Mouse (Mus musculus) forebrain, embryonic 14.5 days (tissue): Measurements from ENCODE around the gene Gm10803. TPM values are rescaled to one million over a fixed set of nuclear protein-coding genes. Genes with fewer than 3 reads are reported as not detected.

Source experiments
- ATAC-seq: fragments of 200-750 bp; cut with Nextera tagmentation; 2 replicates; pipeline ENCODE4 v1.8.0; 2017; ENCODE audit warnings: mild to moderate bottlenecking, moderate library complexity
- DNase-seq: peaks from one replicate; pipeline ENCODE4 v3.0.0-alpha.2; 2015; ENCODE audit warnings: low spot score
- H3K27ac ChIP-seq: fragments of 300-500 bp; sonication (generic); 2 replicates; pipeline ENCODE4 v1.5.1; 2014; ENCODE audit warnings: low read depth, mild to moderate bottlenecking, control low read depth, low read length, moderate library complexity
- H3K27me3 ChIP-seq: fragments of 300-500 bp; sonication (generic); replicated peaks from 2 replicates; pipeline ENCODE4 v1.6.1; 2014; ENCODE audit warnings: low read length, control low read depth, mixed read lengths; ENCODE audit not compliant: control insufficient read depth, insufficient read depth
- H3K36me3 ChIP-seq: fragments of 300-500 bp; sonication (generic); 2 replicates; pipeline ENCODE4 v1.6.1; 2014; ENCODE audit warnings: low read length, control low read depth; ENCODE audit not compliant: control insufficient read depth, insufficient read depth
- H3K4me1 ChIP-seq: fragments of 300-500 bp; sonication (generic); 2 replicates; pipeline ENCODE4 v1.6.1; 2014; ENCODE audit warnings: antibody characterized with exemption, low read length, control low read depth; ENCODE audit not compliant: control insufficient read depth, insufficient read depth
- H3K4me2 ChIP-seq: fragments of 300-500 bp; sonication (generic); 2 replicates; pipeline ENCODE4 v1.6.1; 2014; ENCODE audit warnings: mild to moderate bottlenecking, control low read depth, low read length
- H3K4me3 ChIP-seq: fragments of 300-500 bp; sonication (generic); 2 replicates; pipeline ENCODE4 v1.5.1; 2014; ENCODE audit warnings: low read depth, low read length, control low read depth
- H3K9ac ChIP-seq: fragments of 300-500 bp; sonication (generic); 2 replicates; pipeline ENCODE4 v1.6.1; 2014; ENCODE audit warnings: mild to moderate bottlenecking, low read length, control low read depth, moderate library complexity
- H3K9me3 ChIP-seq: fragments of 300-500 bp; sonication (generic); replicated peaks from 2 replicates; pipeline ENCODE4 v1.6.1; 2016; ENCODE audit warnings: low read length, control low read depth, mixed read lengths; ENCODE audit not compliant: control insufficient read depth
- WGBS: fragments of 180-500 bp; shearing (Covaris S2); extraction: QIAGEN DNeasy Blood & Tissue Kit; methylation state at CpG from one replicate; pipeline ENCODE4 v1.1.7; 2014; 5-methylcytosine and 5-hydroxymethylcytosine counted together
- polyA plus RNA-seq: library from polyadenylated mRNA; unstranded; fragments of >200 nt; fragmentation: Nextera tagmentation; extraction: Ambion mirVana; gene quantifications from 2 replicates; pipeline ENCODE4 v1.2.1, GENCODE M21; 2014

Gm10803 gene
- polyA plus RNA-seq, 1 experiment from 2014 or later, result not detected

GRCm38 (mm10) chr2:93533891-93534290 is 26.5 kb upstream of the Gm10803 start:
- peaks cover 8% of the 10 kb centered on the region; the same call in 1 of the 2 replicates for H3K4me1 ChIP-seq
- H3K27me3 ChIP-seq, result no peaks in the 10 kb centered on the region
- no peak overlapping the region for H3K27ac ChIP-seq
- no peak overlapping the region for H3K4me2 ChIP-seq
- DNase-seq (no peak), ATAC-seq (no peak)
- no peaks in the 10 kb centered on the region for H3K9me3 ChIP-seq
- 98% methylated on average over 7 of the region's 7 CpGs for WGBS
- no peak overlapping the region for H3K9ac ChIP-seq
- H3K36me3 ChIP-seq, result no peaks in the 10 kb centered on the region
- no peak overlapping the region for H3K4me3 ChIP-seq

DNA sequence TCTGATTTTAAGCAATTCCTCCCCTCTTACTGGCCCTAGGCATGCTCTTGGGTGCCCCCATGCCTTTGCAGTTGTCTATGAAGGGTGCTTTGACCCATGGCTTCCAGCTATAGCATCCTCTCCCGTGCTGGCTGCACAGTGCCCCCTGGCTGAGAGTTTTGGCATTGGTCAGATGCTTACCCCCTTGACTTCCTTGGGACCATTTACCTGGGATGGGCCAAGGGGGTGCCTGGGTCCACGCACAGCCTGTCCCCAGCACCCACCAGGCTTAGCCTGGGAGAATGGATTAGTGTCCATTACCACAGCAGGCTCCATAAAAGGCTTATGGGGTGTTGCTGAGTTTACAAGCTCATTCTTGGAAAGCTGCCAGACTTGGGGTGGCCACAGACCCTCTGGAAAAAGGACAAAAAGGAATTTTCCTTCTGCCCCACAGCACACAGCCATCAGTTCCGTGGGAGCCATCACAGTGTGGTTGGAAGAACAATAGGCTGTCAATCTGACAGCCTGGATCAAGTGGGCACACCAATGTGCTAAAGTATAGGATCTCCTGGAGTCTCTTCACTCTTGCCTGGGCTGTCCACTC is 22.9 kb upstream of the Gm10803 start:
- Histone ChIP-seq H3K36me3 (no peaks in the 10 kb centered on the region), H3K9ac (no peak overlapping the region), H3K4me2 (no peak overlapping the region), H3K4me3 (no peak overlapping the region), H3K9me3 (no peaks in the 10 kb centered on the region), H3K27me3 (no peaks in the 10 kb centered on the region), H3K4me1 (peaks cover 8% of the 10 kb centered on the region; the same call in 1 of the 2 replicates), H3K27ac (no peak overlapping the region)
- ATAC-seq (no peak), DNase-seq (peak; percentile 37)
- 35% methylated on average over 3 of the region's 3 CpGs for WGBS

DNA sequence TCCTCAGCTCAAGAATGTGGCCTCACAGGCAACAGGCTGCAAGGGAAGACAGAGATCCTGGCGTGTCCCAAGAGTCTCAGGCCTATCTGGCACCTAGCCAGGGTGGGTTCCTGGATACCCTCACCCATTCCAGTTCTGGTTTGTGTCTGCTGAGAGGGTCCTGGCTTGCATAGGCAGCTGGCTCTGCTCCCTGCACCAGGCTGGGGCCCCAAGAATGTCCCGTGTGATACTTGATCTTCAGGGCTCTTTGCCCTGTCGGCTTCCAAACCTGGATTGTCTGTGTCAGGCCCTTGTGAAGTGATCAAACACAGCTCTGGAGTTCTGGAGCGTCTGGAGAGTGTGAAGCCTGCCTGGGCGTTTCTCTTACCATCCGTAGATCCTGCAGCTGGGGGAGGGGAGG is 22.2 kb upstream of the Gm10803 start:
- H3K27ac ChIP-seq, result no peak overlapping the region
- peaks cover 8% of the 10 kb centered on the region; the same call in 1 of the 2 replicates for H3K4me1 ChIP-seq
- H3K9me3 ChIP-seq, result no peaks in the 10 kb centered on the region
- no peak overlapping the region for H3K4me2 ChIP-seq
- H3K36me3 ChIP-seq, result no peaks in the 10 kb centered on the region
- no peak overlapping the region for H3K4me3 ChIP-seq
- H3K27me3 ChIP-seq, result no peaks in the 10 kb centered on the region
- DNase-seq, result peak; percentile 17
- ATAC-seq, result no peak
- no peak overlapping the region for H3K9ac ChIP-seq
- WGBS, result 41% methylated on average over 6 of the region's 6 CpGs

DNA sequence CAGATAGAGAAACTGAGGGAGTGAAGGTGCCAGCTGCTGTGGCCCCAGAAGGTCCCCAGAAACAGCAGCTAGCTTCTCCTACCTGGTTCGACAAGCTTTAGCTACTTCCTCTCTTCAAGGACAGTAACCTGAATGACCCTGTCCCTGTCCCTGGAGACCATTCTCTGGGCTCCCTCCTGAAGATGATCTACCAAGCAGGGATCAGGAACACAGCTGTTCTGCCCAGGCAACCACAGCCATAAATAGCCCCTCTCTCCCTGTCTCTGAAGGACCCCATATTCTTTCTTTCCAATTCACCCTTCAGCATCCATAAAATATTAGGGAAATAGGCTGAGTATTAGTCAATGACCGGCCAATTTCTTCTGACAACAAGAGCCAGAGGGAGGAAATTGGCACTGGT is 18.6 kb upstream of the Gm10803 start:
- H3K4me1 ChIP-seq, result peaks cover 8% of the 10 kb centered on the region; the same call in 1 of the 2 replicates
- H3K36me3 ChIP-seq, result no peaks in the 10 kb centered on the region
- H3K4me2 ChIP-seq, result no peak overlapping the region
- no peak overlapping the region for H3K27ac ChIP-seq
- ATAC-seq (no peak), DNase-seq (no peak)
- H3K4me3 ChIP-seq, result no peak overlapping the region
- 88% methylated on average over 2 of the region's 2 CpGs for WGBS
- no peak overlapping the region for H3K9ac ChIP-seq
- H3K9me3 ChIP-seq, result no peaks in the 10 kb centered on the region
- H3K27me3 ChIP-seq, result no peaks in the 10 kb centered on the region

DNA sequence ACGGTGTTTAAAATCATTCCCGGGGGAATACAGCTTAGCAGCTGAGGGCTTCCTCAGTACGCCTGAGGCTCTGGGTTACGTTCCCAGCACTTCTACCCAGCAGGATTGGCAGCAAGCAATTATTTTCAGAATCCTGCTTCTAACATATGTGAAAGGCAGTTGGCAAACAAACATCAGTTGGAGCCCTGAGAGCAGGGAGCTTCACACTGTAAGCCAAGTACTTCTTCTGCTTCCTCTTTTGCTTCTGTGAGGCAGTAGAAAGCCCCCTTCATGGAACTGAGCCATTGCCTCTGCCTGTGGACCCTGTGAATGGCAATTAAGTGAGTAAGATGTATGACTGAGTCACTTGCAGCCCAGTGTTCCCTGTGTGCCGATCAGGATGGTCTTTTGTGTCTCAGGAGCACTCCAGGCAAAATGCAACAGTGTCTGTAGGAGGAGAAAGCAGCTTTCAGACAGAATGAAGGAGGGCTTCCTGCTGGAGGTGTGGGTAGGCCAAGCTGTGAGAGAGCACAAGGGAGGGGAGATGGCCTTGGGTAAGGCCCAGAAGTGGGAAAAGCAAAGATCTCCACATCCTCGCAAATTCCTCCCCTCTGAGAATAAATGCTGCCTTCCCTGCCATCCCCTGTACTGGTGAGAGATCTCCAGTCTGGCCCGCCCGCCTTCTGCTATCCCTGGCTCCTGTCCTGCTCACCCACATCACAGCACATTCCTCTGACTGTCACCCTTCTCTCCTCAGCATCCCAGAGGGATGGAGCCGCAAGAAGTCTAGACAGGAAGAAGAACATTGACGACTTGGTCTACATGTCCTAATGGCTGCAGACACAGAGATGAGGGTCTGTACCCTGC is 7.5 kb upstream of the Gm10803 start:
- ATAC-seq (no peak), DNase-seq (peak; percentile 56)
- WGBS, result 63% methylated on average over 10 of the region's 10 CpGs
- Histone ChIP-seq H3K9me3 (no peaks in the 10 kb centered on the region), H3K9ac (no peak overlapping the region), H3K4me1 (no peaks in the 10 kb centered on the region), H3K4me2 (no peak overlapping the region), H3K27ac (no peak overlapping the region), H3K4me3 (no peak overlapping the region), H3K36me3 (no peaks in the 10 kb centered on the region), H3K27me3 (no peaks in the 10 kb centered on the region)

- no peaks in the 10 kb centered on the region for H3K4me1 ChIP-seq
- 25% methylated on average over 5 of the region's 5 CpGs for WGBS
- DNase-seq, result no peak
- no peaks in the 10 kb centered on the region for H3K27me3 ChIP-seq
- H3K27ac ChIP-seq, result no peak overlapping the region
- H3K9me3 ChIP-seq, result no peaks in the 10 kb centered on the region
- no peak for ATAC-seq
- H3K36me3 ChIP-seq, result no peaks in the 10 kb centered on the region
- no peak overlapping the region for H3K4me2 ChIP-seq
- no peak overlapping the region for H3K4me3 ChIP-seq
- no peak overlapping the region for H3K9ac ChIP-seq
Observed at GRCm38 (mm10) chr2:93553905-93554304, 6.5 kb upstream of the Gm10803 start.

DNA sequence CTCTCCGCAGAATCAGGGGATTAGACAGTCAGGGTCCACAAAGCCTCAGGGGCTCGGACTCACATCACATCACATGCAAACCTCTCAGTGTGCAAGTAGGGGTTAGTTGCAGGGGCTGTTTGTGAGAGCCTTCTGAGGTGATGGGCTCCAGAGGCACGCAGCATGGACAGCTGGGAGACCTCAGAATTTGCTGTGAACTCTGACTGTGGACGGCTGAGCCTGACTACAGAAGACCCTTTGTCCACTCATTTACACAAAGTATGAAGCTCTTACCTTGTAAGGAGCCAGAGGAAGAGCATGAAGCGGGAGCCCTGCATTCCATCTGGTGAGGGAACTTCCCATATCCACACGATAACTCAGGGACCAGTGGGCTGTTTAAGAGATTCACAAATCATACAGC is 5.3 kb downstream of the Gm10803 start:
- 42% methylated on average over 6 of the region's 6 CpGs for WGBS
- ATAC-seq, result no peak
- no peak overlapping the region for H3K4me3 ChIP-seq
- DNase-seq, result no peak
- no peaks in the 10 kb centered on the region for H3K36me3 ChIP-seq
- no peak overlapping the region for H3K27ac ChIP-seq
- no peaks in the 10 kb centered on the region for H3K9me3 ChIP-seq
- H3K9ac ChIP-seq, result no peak overlapping the region
- no peaks in the 10 kb centered on the region for H3K27me3 ChIP-seq
- H3K4me2 ChIP-seq, result no peak overlapping the region
- no peaks in the 10 kb centered on the region for H3K4me1 ChIP-seq

DNA sequence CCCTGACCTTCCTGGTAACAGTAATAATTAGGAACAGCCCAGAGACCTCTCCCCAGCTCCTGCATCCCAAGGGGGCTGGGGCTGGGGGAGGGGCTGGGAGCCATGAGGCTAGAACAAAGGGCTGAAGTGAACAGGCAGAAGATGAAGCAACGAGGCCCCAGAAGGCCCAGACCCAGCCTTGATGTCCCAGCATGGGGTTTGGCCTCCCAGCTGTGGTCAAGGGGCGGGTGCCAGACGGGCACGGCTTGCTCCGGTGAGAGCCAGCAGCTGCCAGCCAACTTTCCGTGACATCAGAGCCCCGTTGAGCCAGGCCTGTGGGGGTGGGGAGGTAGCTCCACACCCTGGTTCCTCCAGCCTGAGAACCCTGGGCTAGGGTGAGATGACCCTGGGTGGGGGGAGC is 7.3 kb downstream of the Gm10803 start:
- 50% methylated on average over 7 of the region's 7 CpGs for WGBS
- Histone ChIP-seq H3K4me3 (no peak overlapping the region), H3K9ac (no peak overlapping the region), H3K4me2 (no peak overlapping the region), H3K27ac (no peak overlapping the region), H3K9me3 (no peaks in the 10 kb centered on the region), H3K27me3 (no peaks in the 10 kb centered on the region), H3K4me1 (no peaks in the 10 kb centered on the region), H3K36me3 (no peaks in the 10 kb centered on the region)
- ATAC-seq (no peak), DNase-seq (no peak)

GRCm38 (mm10) chr2:93572565-93572964 is 12.2 kb downstream of the Gm10803 start:
- Histone ChIP-seq H3K36me3 (no peaks in the 10 kb centered on the region), H3K27ac (no peak overlapping the region), H3K4me3 (no peak overlapping the region), H3K9me3 (no peaks in the 10 kb centered on the region), H3K4me2 (no peak overlapping the region), H3K9ac (no peak overlapping the region), H3K27me3 (no peaks in the 10 kb centered on the region), H3K4me1 (no peaks in the 10 kb centered on the region)
- ATAC-seq (no peak), DNase-seq (no peak)
- WGBS, result 69% methylated on average over 5 of the region's 5 CpGs
